Mouse (Mus musculus) spleen, postnatal 0 days (tissue): ENCODE results near the gene Coq2. TPM values are rescaled to one million over a fixed set of nuclear protein-coding genes. Genes with fewer than 3 reads are reported as not detected.

Experiments used
- polyA plus RNA-seq: library from polyadenylated mRNA; unstranded; fragments of >200 nt; fragmentation: Nextera tagmentation; extraction: Ambion mirVana; gene quantifications from 2 replicates; pipeline ENCODE4 v1.2.1, GENCODE M21; 2015

The Coq2 gene
- 29.2 and 32.0 TPM in 2 replicates for polyA plus RNA-seq

GRCm38 (mm10) chr5:100674711-100675376 is at the start of gene Coq2:
TSS of gene Coq2 (minus strand) at chr5:100675140.

GRCm38 (mm10) chr5:100719235-100720088 is 44.5 kb upstream of the Coq2 start, which contains the start of gene Hpse:
TSS of gene Hpse (minus strand) at chr5:100719716.

Other genes starting within 250 kb of the Coq2 start
- 9.1 and 9.3 TPM in 2 replicates for gene Lin54, start 174.5 kb downstream of the Coq2 start, polyA plus RNA-seq
- 70.0 and 73.9 TPM in 2 replicates for gene Cops4, start 156.8 kb downstream of the Coq2 start, polyA plus RNA-seq
- gene Plac8, start 102.9 kb downstream of the Coq2 start, polyA plus RNA-seq: 171 and 230 TPM in 2 replicates
- gene Hpse, start 44.6 kb upstream of the Coq2 start, polyA plus RNA-seq: 1.6 and 1.9 TPM in 2 replicates
- 12.6 and 18.3 TPM in 2 replicates for gene Helq, start 123.5 kb upstream of the Coq2 start, polyA plus RNA-seq
- gene Mrps18c, start 123.5 kb upstream of the Coq2 start, polyA plus RNA-seq: 187 and 193 TPM in 2 replicates
- gene Abraxas1, start 145.8 kb upstream of the Coq2 start, polyA plus RNA-seq: 25.8 and 25.9 TPM in 2 replicates
- gene Gpat3, start 170.6 kb upstream of the Coq2 start, polyA plus RNA-seq: 1.9 and 2.9 TPM in 2 replicates